Mouse (Mus musculus) hematopoietic stem cell, adult 5-6 weeks (primary cell): Measurements from ENCODE around the gene Pigw. TPM values are rescaled to one million over a fixed set of nuclear protein-coding genes. Genes with fewer than 3 reads are reported as not detected.
"Not testable (repeated sequence)": the region's sequence is repeated elsewhere in the genome, so short reads cannot be mapped to it uniquely, and the experiment has no call there.

ENCODE experiments used
- ATAC-seq, 2 experiments: fragments of 125-278 bp in 1 of 2; replicated peaks in 1 of 2; 2 replicates each; pipeline ENCODE4 v1.8.0; 2016 to 2017; ENCODE audit warnings: inconsistent platforms in 2 of 2, mild to moderate bottlenecking in 2 of 2, moderate number of reproducible peaks in 2 of 2, low read depth in 1 of 2, moderate TSS enrichment in 1 of 2; ENCODE audit not compliant: low FRiP score in 2 of 2, poor library complexity in 2 of 2, severe bottlenecking in 2 of 2, insufficient read depth in 1 of 2, low TSS enrichment in 1 of 2
- total RNA-seq: library from RNA; stranded (forward); fragments of 172-1452, 232-1000 nt; gene quantifications from 2 replicates; pipeline ENCODE4 v1.2.3, GENCODE M21; 2017

The Pigw gene
- total RNA-seq, 1 experiment from 2014 or later: 6.5 TPM

DNA sequence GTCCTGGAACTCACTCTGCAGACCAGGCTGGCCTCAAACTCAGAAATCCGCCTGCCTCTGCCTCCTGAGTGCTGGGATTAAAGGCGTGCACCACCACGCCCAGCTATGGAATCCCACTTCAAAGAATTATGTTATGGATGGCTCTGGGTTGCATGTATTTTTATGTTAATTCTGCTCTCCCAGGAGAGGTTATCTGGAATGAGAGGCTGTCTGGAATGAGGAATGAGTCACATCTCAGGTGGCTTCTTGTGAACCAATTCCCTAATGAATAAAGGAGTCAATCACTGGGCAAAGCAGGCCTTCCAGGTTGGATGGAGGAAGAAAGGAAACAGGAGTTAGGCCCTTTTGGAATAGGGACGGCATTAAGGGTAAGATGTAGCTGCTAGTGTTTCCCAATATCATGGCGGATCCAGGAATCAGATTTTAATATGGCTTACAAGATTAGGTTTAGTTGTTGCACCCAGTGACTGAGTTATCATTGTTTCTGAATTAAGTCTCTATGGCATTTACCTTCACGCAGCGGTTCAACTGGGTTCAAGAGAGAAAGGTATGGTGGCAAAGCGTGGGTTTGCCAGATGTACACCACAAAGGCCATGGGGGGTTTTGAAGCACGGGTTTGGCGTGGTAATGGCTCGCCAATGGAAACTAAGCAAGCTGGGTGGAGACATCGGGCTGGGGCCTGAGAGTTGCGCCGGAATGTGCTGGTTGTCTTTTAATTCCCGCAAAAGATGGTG is 33.2 kb downstream of the Pigw start:
- ATAC-seq: no peak

DNA sequence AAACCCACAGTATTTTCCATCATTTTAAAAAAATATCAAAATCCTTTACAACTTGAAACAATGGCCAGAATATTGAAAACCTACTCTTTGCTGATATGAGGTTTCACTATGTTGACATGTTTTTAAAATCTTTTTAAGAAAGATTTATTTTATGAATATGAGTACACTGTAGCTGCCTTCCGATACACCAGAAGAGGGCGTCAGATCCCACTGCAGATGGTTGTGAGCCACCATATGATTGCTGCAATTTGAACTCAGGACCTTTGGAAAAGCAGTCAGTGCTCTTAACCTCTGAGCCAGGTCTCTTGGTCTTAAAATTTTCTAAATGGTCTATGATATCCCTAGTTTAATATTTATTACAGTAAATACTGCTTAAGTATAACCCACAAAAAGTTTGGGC is 40.8 kb downstream of the Pigw start:
- no peak for ATAC-seq

DNA sequence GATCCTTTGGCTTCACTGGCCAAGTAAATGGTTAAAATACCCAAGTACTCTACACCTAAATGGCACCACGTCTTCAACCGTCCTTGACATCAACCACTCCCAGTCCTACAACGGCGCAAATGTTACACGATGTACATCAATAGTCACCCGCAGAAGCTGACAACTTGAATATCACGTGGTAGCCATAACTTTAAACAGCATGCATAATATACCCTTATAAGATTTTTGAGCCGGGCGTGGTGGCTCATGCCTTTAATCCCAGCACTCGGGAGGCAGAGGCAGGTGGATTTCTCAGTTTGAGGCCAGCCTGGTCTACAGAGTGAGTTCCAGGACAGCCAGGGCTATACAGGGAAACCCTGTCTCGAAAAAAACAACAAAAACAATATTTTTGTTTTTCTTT is 50.6 kb downstream of the Pigw start:
- ATAC-seq: not testable (repeated sequence)

DNA sequence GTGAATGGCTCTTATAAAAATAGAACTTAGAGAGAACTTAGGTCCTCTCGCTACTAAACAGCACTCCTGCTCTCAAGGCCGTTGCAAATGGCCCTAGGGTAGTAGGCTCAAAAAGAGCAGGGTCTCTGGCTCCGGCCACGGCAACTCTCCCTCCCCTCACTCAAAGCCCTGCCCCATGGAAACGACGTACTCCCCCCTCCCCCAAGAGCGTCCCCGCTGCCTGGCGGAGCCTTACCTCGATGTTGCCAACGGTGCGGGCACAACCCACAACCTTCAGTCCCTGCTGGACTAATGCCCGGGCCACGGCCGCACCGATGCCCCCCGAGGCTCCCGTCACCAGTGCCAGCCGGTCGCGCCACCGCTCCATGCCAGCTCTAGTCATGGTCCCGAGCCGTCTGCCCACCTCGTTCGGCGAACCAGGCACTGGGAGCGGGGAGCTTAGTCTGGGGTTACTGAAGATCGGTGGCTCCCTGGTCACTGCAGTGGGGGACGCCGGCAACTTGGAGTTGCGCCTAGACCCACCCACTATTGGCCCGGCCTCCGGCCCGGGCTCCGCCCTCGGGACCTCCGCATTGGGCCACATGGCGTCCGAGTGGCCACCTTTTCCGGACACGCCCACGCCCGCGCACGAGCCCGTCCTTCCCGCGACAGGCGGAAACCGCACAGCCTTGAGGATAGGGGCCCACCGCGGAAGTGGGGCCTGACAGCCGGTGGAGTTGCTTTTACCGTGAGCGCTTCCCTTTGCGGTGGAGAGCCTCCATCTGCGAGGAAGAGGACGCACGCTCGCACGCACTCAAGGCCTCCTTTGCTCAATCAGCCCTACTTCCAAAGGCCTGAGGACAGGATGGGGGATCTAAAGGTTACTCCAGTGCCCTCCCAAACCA is 51.3 kb downstream of the Pigw start, which contains the start of gene Dhrs11:
Gene Dhrs11 (minus strand): TSS at position 479 of the 884 bp plus-strand sequence.
- ATAC-seq: peak; percentile 90 to 95

DNA sequence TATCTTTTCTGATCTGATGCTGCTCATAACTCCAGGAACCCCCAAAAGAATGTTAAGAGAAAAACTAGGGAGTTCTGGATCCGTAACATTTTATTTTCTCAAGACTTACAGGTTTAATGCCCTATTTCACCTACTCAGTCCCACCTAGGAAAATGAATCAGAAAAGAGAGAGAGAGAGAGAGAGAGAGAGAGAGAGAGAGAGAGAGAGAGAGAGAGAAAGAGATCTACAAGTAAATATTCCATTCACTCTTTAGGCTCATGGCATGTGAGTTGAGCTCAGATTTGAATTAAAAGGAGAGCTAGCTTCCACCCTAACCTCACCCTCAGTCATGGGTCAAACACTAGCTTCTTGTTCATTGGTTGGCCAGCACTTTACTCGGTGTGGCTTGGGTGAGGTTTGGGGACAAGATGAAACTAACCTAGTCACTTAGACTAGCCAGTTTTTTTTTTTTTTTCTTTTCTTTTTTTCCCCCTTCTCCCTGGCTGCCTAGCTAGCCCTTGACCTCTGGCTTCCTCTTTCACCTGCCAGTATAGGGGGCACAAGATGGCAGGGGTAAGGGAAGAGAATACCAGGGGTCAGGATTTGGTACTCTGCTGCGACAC is 52.1 kb downstream of the Pigw start:
- ATAC-seq: no peak

GRCm38 (mm10) chr11:84827492-84827891 is 52.6 kb downstream of the Pigw start:
- no peak for ATAC-seq

Other genes starting within 250 kb of the Pigw start
- 9.5 and 21.7 TPM in 2 replicates for gene Mrm1, start 60.8 kb downstream of the Pigw start, total RNA-seq
- 21.3 and 22.0 TPM in 2 replicates for gene Dhrs11, start 51.3 kb downstream of the Pigw start, total RNA-seq
- gene Ggnbp2, start 9.5 kb downstream of the Pigw start, total RNA-seq: 138 and 163 TPM in 2 replicates
- gene Myo19, start 137 bp downstream of the Pigw start, total RNA-seq: 1.8 and 4.1 TPM in 2 replicates
- 26.1 and 41.6 TPM in 2 replicates for gene Znhit3, start 36.1 kb upstream of the Pigw start, total RNA-seq
- gene Car4, start 77.5 kb upstream of the Pigw start, total RNA-seq: not detected in 2 replicates